Mouse (Mus musculus): ENCODE measurements around the gene Gp1ba. TPM values are rescaled to one million over a fixed set of nuclear protein-coding genes. Genes with fewer than 3 reads are reported as not detected.

Gp1ba gene
- polyA plus RNA-seq, 1 experiment from 2014 or later = 1.6 TPM

- DNase-seq (ENCODE audit: low spot score) = no peak
- H3K36me3 ChIP-seq (ENCODE audit: control insufficient read depth, insufficient read depth, low read length) = no peaks in the 10 kb centered on the region
- H3K4me2 ChIP-seq (ENCODE audit: low read depth) = peak overlapping the region; percentile 87
- peaks cover 12% of the 10 kb centered on the region for H3K4me1 ChIP-seq (ENCODE audit: control insufficient read depth, insufficient read depth, low read length)
- no peaks in the 10 kb centered on the region for H3K9me3 ChIP-seq (ENCODE audit: control insufficient read depth, low read length)
- WGBS = 10% methylated on average over 8 of the region's 8 CpGs
- no peak for ATAC-seq (ENCODE audit: insufficient read depth, low FRiP score, low TSS enrichment)
- H3K27me3 ChIP-seq (ENCODE audit: control insufficient read depth, insufficient read depth, low read length) = no peaks in the 10 kb centered on the region
- peak overlapping the region; percentile 85 for H3K4me3 ChIP-seq (ENCODE audit: low read depth, low read length)
- H3K9ac ChIP-seq (ENCODE audit: low read length) = peak overlapping the region; percentile 70
- H3K27ac ChIP-seq (ENCODE audit: low read depth, low read length) = no peak overlapping the region
Observed at GRCm38 (mm10) chr11:70688372-70688771, 49.5 kb downstream of the Gp1ba start.

DNA sequence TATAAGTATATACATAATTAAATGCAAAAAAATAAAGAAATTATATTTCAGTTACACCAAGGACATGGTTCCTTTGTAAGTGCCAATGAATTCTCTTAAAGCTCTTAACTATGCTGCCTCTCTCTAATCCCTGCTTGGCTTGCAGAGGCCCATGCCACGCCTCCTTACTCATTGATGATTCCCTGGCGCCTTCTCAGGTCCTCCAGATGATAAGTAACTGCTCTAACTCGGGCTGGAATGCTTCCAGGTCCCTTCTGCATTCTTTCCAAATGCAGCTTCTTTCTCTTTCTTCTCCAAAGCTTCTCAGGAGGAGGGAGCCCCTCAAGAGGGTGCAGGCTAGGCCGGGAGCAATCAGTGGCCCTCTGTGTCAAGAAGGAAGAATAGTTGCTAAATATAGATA is 50.7 kb downstream of the Gp1ba start:
- no peak for DNase-seq (ENCODE audit: low spot score)
- no peak for ATAC-seq (ENCODE audit: insufficient read depth, low FRiP score, low TSS enrichment)
- Histone ChIP-seq H3K9me3 (ENCODE audit: control insufficient read depth, low read length) (no peaks in the 10 kb centered on the region), H3K4me1 (ENCODE audit: control insufficient read depth, insufficient read depth, low read length) (peaks cover 12% of the 10 kb centered on the region), H3K27ac (ENCODE audit: low read depth, low read length) (no peak overlapping the region), H3K36me3 (ENCODE audit: control insufficient read depth, insufficient read depth, low read length) (no peaks in the 10 kb centered on the region), H3K4me2 (ENCODE audit: low read depth) (no peak overlapping the region), H3K9ac (ENCODE audit: low read length) (no peak overlapping the region), H3K4me3 (ENCODE audit: low read depth, low read length) (no peak overlapping the region), H3K27me3 (ENCODE audit: control insufficient read depth, insufficient read depth, low read length) (no peaks in the 10 kb centered on the region)
- 66% methylated on average over 4 of the region's 4 CpGs for WGBS

Other genes starting within 250 kb of the Gp1ba start
- gene Pelp1, start 229.1 kb upstream of the Gp1ba start, polyA plus RNA-seq (2014; fragmentation: Nextera tagmentation; extraction: Ambion mirVana) = 38.3 and 41.8 TPM in 2 replicates
- gene Arrb2, start 206.5 kb upstream of the Gp1ba start, polyA plus RNA-seq (2014; fragmentation: Nextera tagmentation; extraction: Ambion mirVana) = 24.2 and 31.0 TPM in 2 replicates
- gene Med11, start 187.2 kb upstream of the Gp1ba start, polyA plus RNA-seq (2014; fragmentation: Nextera tagmentation; extraction: Ambion mirVana) = 39.1 and 41.6 TPM in 2 replicates
- 0.19 TPM in 1 of 2 replicates, not detected in the other for gene Zmynd15, start 179.7 kb upstream of the Gp1ba start, polyA plus RNA-seq (2014; fragmentation: Nextera tagmentation; extraction: Ambion mirVana)
- gene Cxcl16, start 179.1 kb upstream of the Gp1ba start, polyA plus RNA-seq (2014; fragmentation: Nextera tagmentation; extraction: Ambion mirVana) = 0.84 and 0.93 TPM in 2 replicates
- gene Tm4sf5, start 133.9 kb upstream of the Gp1ba start, polyA plus RNA-seq (2014; fragmentation: Nextera tagmentation; extraction: Ambion mirVana) = not detected in 2 replicates
- gene Vmo1, start 124.5 kb upstream of the Gp1ba start, polyA plus RNA-seq (2014; fragmentation: Nextera tagmentation; extraction: Ambion mirVana) = 0.39 TPM in 1 of 2 replicates, not detected in the other
- gene Gltpd2, start 119.9 kb upstream of the Gp1ba start, polyA plus RNA-seq (2014; fragmentation: Nextera tagmentation; extraction: Ambion mirVana) = 0.20 TPM in 1 of 2 replicates, not detected in the other
- gene Psmb6, start 113.8 kb upstream of the Gp1ba start, polyA plus RNA-seq (2014; fragmentation: Nextera tagmentation; extraction: Ambion mirVana) = 898 and 923 TPM in 2 replicates
- not detected in 2 replicates for gene Gm40193, start 106.2 kb upstream of the Gp1ba start, polyA plus RNA-seq (2014; fragmentation: Nextera tagmentation; extraction: Ambion mirVana)
- gene Pld2, start 99.1 kb upstream of the Gp1ba start, polyA plus RNA-seq (2014; fragmentation: Nextera tagmentation; extraction: Ambion mirVana) = 2.9 and 4.0 TPM in 2 replicates
- gene Mink1, start 76.2 kb upstream of the Gp1ba start, polyA plus RNA-seq (2014; fragmentation: Nextera tagmentation; extraction: Ambion mirVana) = 15.0 and 16.0 TPM in 2 replicates
- not detected in 2 replicates for gene 4930544D05Rik, start 23.3 kb upstream of the Gp1ba start, polyA plus RNA-seq (2014; fragmentation: Nextera tagmentation; extraction: Ambion mirVana)
- gene Chrne, start 19.9 kb upstream of the Gp1ba start, polyA plus RNA-seq (2014; fragmentation: Nextera tagmentation; extraction: Ambion mirVana) = 0.41 TPM in 1 of 2 replicates, not detected in the other
- 86.4 and 92.9 TPM in 2 replicates for gene Rnf167, start 8.1 kb downstream of the Gp1ba start, polyA plus RNA-seq (2014; fragmentation: Nextera tagmentation; extraction: Ambion mirVana)
- gene Slc25a11, start 8.4 kb downstream of the Gp1ba start, polyA plus RNA-seq (2014; fragmentation: Nextera tagmentation; extraction: Ambion mirVana) = 142 and 146 TPM in 2 replicates
- gene Pfn1, start 15.5 kb downstream of the Gp1ba start, polyA plus RNA-seq (2014; fragmentation: Nextera tagmentation; extraction: Ambion mirVana) = 1,399 and 1,464 TPM in 2 replicates
- 39.3 and 48.9 TPM in 2 replicates for gene Eno3, start 18.1 kb downstream of the Gp1ba start, polyA plus RNA-seq (2014; fragmentation: Nextera tagmentation; extraction: Ambion mirVana)
- gene Spag7, start 30.3 kb downstream of the Gp1ba start, polyA plus RNA-seq (2014; fragmentation: Nextera tagmentation; extraction: Ambion mirVana) = 146 and 152 TPM in 2 replicates
- 10.7 and 10.8 TPM in 2 replicates for gene Camta2, start 49.0 kb downstream of the Gp1ba start, polyA plus RNA-seq (2014; fragmentation: Nextera tagmentation; extraction: Ambion mirVana)
- 0.86 and 1.3 TPM in 2 replicates for gene Inca1, start 61.0 kb downstream of the Gp1ba start, polyA plus RNA-seq (2014; fragmentation: Nextera tagmentation; extraction: Ambion mirVana)
- 5.4 and 6.5 TPM in 2 replicates for gene Kif1c, start 61.4 kb downstream of the Gp1ba start, polyA plus RNA-seq (2014; fragmentation: Nextera tagmentation; extraction: Ambion mirVana)
- 9.9 and 10.6 TPM in 2 replicates for gene Zfp3, start 125.1 kb downstream of the Gp1ba start, polyA plus RNA-seq (2014; fragmentation: Nextera tagmentation; extraction: Ambion mirVana)
- gene Scimp, start 173.5 kb downstream of the Gp1ba start, polyA plus RNA-seq (2014; fragmentation: Nextera tagmentation; extraction: Ambion mirVana) = 0.29 TPM in 1 of 2 replicates, not detected in the other
- 39.3 and 40.7 TPM in 2 replicates for gene Rabep1, start 205.7 kb downstream of the Gp1ba start, polyA plus RNA-seq (2014; fragmentation: Nextera tagmentation; extraction: Ambion mirVana)

Measured in neural tube, embryonic 11.5 days (tissue).